Mouse (Mus musculus) kidney, adult 18-20 months (tissue): Measurements from ENCODE around the gene Gm9903.
A peak's percentile ranks its signal among the peaks of the same experiment; 100 is the strongest.

Source experiments
- DNase-seq: peaks from one replicate; pipeline ENCODE4 v3.0.0; 2021

The Gm9903 gene

GRCm38 (mm10) chr5:33651541-33651920 is 21.8 kb downstream of the Gm9903 start:
- DNase-seq, result no peak

DNA sequence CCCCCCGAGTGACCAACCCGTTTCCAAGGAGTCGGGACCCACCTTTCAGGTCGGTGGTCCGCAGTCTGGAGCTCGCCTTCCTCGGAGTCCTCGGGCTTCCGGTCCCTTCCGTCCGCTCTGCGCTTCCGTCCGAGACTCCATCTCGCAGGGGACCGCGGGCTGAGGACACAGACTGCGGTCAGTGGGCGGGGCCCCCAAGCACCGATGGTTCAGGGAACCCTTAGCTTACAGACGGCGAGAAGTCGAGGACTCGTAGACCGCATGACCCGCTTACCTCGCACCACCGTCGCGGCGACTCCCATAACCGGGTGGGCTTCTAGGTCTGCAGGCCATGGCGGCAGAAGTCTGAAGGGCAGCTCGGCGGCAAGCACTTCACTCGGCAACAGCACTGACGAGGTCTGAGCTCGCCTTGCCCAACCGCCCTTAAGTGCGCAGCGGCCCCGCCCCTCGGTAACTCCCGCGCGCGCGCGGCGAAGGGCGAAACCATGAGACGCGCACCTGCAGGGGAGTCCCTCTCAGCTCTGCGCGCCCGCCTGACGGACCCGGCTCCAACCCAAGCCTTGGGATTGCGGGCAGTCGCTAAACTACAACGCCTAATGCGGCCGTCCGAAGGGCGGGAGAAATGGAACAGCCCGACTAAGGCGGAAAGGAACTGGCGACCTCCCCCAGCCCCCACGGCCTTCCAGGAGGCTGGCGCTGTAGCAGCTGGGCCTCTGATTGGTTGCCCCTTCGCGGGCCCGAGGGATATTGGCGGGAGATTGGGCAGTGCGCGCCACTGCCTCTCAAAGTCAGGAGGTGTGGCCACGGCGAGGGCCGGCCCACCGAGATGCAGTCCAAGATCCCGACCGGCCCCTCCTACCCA is 22.4 kb downstream of the Gm9903 start, which contains the start of gene Slbp:
Gene Slbp (minus strand): TSS at position 654 of the 862 bp plus-strand sequence.
- DNase-seq, result peak; percentile 98

DNA sequence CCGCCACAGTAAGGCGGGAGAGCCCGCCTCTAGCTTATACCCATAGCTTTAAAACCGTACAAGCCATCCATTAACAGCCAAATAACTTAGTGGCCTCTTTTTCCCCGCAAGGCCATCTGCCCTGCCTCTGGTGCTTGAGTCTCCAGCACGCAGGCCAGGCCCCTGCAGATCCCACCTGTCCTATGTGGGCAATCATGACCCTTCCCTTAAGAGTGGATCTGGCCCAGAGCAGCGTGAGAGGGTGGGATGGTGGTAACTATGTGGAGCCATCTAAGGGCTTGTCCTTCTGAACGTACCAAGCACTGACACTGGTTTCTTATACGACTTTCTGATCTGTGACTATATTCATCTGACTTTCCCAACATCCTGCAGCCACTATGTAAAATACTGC is 23.1 kb downstream of the Gm9903 start:
- no peak for DNase-seq

DNA sequence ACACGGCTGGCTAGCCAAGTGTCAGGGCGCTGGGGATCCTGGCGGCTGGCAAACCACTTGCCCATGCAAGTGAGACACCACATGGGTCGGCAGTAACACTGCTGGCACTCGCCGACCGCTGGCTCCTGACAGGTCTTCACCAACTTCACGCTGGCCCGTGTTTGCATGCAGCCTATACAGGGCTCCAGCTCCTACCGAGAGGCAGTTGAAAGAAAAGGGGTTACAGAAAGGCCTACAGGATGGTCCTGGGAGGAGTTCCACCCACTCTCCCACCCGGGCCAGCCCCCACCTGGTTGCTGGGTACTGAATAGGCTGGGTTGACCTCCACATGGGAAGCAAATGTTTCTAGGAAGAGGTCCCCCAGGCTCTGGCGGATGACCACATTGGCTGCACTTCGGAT is 24.7 kb downstream of the Gm9903 start:
- DNase-seq, result no peak

GRCm38 (mm10) chr5:33655251-33655840 is 25.6 kb downstream of the Gm9903 start:
- DNase-seq, result no peak

DNA sequence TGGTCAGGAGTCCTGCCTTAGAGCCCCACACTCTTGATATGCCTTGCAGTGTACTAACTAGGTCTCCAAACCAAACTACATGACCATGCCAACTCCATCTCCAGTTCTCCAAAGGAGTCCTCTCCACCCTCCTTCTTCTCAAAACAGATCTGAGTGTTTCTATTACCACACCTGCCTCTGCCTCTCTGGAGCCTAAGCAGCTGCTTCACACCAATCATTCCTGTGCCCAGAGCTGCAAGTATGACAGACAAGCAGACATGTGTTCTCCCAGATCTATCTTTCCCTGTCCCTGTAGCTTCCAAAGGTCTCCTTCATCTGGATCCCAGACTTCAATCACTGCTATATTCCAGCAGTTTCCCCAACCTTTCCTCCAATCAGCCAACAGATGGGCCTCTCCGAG is 27.0 kb downstream of the Gm9903 start:
- no peak for DNase-seq

DNA sequence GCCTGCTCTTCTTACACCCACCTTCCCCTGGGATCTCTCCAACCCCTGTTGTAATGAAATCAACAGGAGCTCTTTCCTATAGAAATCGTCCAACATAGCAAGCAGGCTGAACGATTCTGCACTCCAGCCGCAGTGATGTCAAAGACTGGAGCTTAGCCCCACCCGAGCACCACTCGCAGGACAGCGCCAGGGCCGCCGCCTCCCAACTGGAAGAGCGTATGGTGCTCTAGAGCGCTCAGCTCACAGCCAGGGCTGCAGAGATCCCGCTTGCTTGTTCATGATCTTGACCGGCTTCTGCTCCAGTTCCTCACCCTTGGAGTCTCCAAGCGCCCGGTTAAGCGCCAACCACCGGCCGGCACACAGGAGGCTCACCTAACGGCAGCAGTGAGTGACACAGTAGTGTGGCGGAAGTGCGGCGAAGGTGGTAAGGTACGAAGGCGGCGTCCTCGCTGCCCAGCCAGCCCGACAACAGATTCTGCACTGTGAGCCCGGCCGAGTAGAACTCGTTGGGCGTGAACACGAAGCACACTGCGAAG is 27.6 kb downstream of the Gm9903 start:
- DNase-seq, result no peak

DNA sequence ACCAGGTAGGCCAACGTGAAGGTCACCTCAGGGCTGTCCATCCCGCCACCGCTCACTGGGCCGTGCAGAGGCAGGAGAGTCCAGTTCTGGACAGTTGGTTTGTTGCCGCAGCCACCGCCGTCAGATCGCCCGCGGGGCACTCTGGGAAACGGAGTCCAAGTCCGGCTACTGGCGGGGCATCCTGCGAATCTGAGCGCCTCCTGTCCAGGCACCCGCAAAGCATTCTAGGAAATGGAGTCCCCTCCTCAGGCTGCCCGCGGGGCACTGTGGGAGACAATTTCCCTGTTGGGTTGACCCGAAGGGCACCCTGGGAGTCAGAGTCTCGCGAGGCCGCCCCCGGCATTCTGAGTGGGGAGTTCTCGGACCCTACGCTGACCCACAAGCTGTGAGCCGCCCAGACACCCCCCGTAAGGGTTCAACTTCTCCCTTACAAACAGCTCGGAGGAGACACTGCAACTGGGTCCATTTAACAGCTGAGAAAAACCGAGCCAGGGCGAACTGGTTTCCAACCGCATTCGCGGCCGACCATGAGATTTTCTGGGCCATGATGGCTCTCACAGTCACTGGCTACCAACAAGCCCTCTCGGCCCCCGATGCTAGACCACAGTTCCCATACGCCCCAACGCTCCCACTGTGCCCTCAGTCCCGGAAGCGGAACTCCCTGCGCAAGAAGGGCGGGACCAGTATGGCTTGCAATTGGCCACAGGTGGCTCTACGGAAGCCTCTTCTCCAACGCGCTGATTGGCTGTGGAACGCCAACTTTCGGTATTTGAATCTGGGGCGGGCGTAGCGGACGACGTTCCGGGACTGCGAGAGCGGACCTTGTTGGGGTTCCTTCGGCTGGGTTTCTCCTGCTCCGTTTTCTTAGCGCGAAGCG is 28.3 kb downstream of the Gm9903 start, which contains the start of the genes Tacc3 and Tmem129:
Gene Tacc3 (plus strand): TSS at position 342 of the 877 bp plus-strand sequence.
Gene Tmem129 (minus strand): TSS at position 630 of the 877 bp plus-strand sequence.
- peak; percentile 98 for DNase-seq

DNA sequence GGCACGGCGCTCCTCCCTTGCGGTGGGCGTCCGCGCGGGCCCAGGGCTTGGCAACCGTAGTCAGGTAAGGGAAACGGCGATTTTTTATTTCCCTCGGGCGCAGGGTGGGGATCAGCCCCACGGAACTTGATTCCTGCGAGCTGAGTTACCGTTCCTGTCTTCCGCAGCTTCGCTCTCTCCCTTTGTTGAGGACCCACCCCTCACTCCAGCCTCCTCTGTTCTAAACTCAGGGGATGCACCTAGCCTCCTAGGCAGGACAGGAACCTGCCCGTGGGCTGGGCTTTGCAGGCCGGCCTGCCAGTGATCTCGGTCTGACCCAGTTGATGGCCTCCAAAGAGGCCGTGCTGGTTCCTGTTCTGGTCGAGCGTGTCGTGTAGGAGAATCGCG is 28.9 kb downstream of the Gm9903 start:
- DNase-seq, result no peak

DNA sequence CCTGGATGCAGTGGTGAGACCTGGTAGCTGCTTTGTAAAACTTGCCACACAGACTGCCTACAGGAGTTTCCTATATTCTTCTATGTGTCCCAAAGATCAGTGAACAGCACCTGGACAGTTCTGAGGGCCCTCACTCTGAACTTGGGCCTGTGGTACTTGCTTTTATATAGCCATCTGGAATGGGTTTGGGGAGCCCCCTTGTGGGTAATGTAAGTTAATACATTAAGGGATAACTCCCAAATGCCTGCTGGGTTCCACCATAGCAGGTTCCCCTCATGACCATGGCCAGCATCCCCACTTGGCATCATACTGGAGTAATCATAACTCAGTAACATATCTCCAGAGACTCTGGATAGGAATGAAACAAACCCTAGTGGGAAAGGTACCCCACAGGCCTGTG is 38.5 kb downstream of the Gm9903 start:
- no peak for DNase-seq

GRCm38 (mm10) chr5:33671659-33672058 is 41.9 kb downstream of the Gm9903 start:
- DNase-seq, result no peak

DNA sequence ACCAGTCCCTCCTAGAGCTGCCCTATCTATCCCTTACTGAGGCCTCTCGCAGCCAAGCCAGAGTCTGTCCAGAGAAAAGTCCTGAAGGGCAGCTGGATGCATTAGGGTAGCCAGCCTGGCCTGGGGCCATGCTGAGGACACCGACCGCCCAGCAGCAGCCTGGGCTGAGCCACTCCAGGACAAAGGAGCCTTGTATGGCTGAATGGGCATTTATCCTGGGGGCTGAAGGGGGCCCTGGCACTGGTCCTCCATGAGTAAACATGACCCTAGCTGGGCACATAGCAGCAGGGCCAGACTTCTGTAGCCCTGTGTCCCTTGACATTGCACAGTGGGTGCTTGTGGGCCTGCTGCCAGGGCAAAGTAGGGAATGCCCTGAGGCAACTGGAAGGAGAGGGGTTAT is 44.7 kb downstream of the Gm9903 start:
- no peak for DNase-seq

GRCm38 (mm10) chr5:33675964-33676363 is 46.2 kb downstream of the Gm9903 start:
- peak; percentile 75 for DNase-seq

DNA sequence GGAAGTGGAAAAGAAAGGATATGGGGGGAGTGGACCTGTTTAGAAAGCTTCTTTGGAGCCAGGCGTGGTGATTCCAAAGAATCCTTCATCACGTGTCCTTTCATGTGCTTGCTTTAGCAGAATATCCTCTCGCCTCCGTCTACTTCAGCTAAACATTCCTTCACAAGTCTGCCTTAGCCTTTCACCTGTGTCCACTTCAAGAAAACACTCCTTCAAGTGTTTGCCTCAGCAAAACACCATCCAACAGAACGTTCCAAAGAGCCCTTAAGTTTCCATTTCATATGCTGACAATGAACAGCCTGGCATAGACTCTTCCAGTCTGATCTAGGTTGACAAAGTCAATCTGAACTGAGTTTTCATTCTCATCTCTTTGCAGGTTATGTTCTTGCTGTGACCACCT is 48.5 kb downstream of the Gm9903 start:
- no peak for DNase-seq

GRCm38 (mm10) chr5:33681044-33681443 is 51.3 kb downstream of the Gm9903 start:
- no peak for DNase-seq
